ENCODE assay signal across 7 mouse cellular contexts in genomic region chr9:22054411-22055076, GRCm38 (mm10). TPM values are rescaled to one million over a fixed set of nuclear protein-coding genes. Genes with fewer than 3 reads are reported as not detected.
DNase-seq lines count a peak whose midpoint lies in the region; ATAC-seq and TF ChIP-seq lines count a peak whose summit lies in the region.

No protein-coding gene starts in this region.

- no peak overlapping the region for H3K27ac ChIP-seq in intestine, postnatal 0 days (ENCODE audit: low read depth, low read length)
- peak overlapping the region; percentile 13; the same call in 1 of the 2 replicates for H3K27ac ChIP-seq in midbrain, embryonic 10.5 days (replicated peaks)

- peak; percentile 86 for TF ChIP-seq CTCF in intestine, postnatal 0 days (IDR thresholded peaks at IDR 0.05; ENCODE audit: low read depth)

- ATAC-seq in intestine, postnatal 0 days: peak; percentile 29

- WGBS in intestine, postnatal 0 days: 3% methylated on average over 32 of the region's 32 CpGs
- 1% methylated on average over 32 of the region's 32 CpGs for WGBS in midbrain, embryonic 10.5 days

- H3K9me3 ChIP-seq in intestine, postnatal 0 days (ENCODE audit: control insufficient read depth): no peaks in the 10 kb centered on the region
- H3K9me3 ChIP-seq in midbrain, embryonic 10.5 days (replicated peaks): no peaks in the 10 kb centered on the region

- no peak overlapping the region for H3K4me3 ChIP-seq in intestine, postnatal 0 days (ENCODE audit: low read depth, low read length)
- peak overlapping the region; percentile 46 for H3K4me3 ChIP-seq in midbrain, embryonic 10.5 days

- peaks cover 27% of the 10 kb centered on the region for H3K36me3 ChIP-seq in intestine, postnatal 0 days (ENCODE audit: control insufficient read depth, insufficient read depth)
- H3K36me3 ChIP-seq in midbrain, embryonic 10.5 days: peaks cover 37% of the 10 kb centered on the region

- intact Hi-C loops in left cerebral cortex, postnatal 36 days (cut with DNase I): loop anchor here (5.0 kb wide), 2 partner anchors 47 to 92 kb away; partner anchors contain the start of gene Epor

- H3K27me3 ChIP-seq in intestine, postnatal 0 days (replicated peaks; ENCODE audit: control insufficient read depth, insufficient read depth, low read length): peaks cover 43% of the 10 kb centered on the region
- peaks cover 76% of the 10 kb centered on the region for H3K27me3 ChIP-seq in midbrain, embryonic 10.5 days (ENCODE audit: low read depth, poor library complexity, severe bottlenecking)

- 0 out of 2 replicates have a peak, but pooled peaks cover 7% of the 10 kb centered on the region for H3K4me1 ChIP-seq in intestine, postnatal 0 days (replicated peaks; ENCODE audit: control insufficient read depth, insufficient read depth, low read length)
- peaks cover 41% of the 10 kb centered on the region for H3K4me1 ChIP-seq in midbrain, embryonic 10.5 days

- H3K9ac ChIP-seq in intestine, postnatal 0 days (ENCODE audit: low read depth, low read length): no peak overlapping the region

- H3K4me2 ChIP-seq in intestine, postnatal 0 days (replicated peaks; ENCODE audit: low read depth): peak overlapping the region; percentile 35; the same call in 1 of the 2 replicates

- DNase-seq in adrenal gland, adult 8-10 months: peak; percentile 73
- peak; percentile 81 to 84 for DNase-seq in cerebellum, postnatal 36 days
- peak; percentile 77 to 86 for DNase-seq in frontal cortex, postnatal 36 days (ENCODE audit: low spot score in 2 of 2)
- peak; percentile 74 to 77 for DNase-seq in left cerebral cortex, postnatal 36 days (ENCODE audit: low spot score in 2 of 2)
- peak; percentile 83 for DNase-seq in midbrain, embryonic 10.5 days (ENCODE audit: low spot score)
- DNase-seq in spleen, adult 12 weeks (ENCODE audit: low spot score): peak; percentile 56

RNA-seq across cellular contexts. Expression of gene Elavl3, which starts 2.7 kb away (rescaled TPM):
- total RNA-seq in adrenal gland, adult 8-10 months (2022): 1 to 10 TPM; 1.8 to 4.6 (median 2.9) TPM
- polyA plus RNA-seq in intestine, postnatal 0 days (2015; fragmentation: Nextera tagmentation; extraction: Ambion mirVana): 0.78 and 0.99 TPM in 2 replicates
- 100 to 1,000 TPM; 155 to 158 TPM for total RNA-seq in left cerebral cortex, postnatal 36 days (2021)
- polyA plus RNA-seq in midbrain, embryonic 10.5 days (2016; fragmentation: Nextera tagmentation; extraction: Ambion mirVana): 16.7 and 26.8 TPM in 2 replicates

RNA-seq across cellular contexts. Expression of gene Gm49318, which starts 16.5 kb away (rescaled TPM):
- under 1 TPM in 1 of 4 experiments, not detected in 3; 0.73 TPM for total RNA-seq in adrenal gland, adult 8-10 months (2022)
- polyA plus RNA-seq in intestine, postnatal 0 days (2015; fragmentation: Nextera tagmentation; extraction: Ambion mirVana): not detected in 2 replicates
- total RNA-seq in left cerebral cortex, postnatal 36 days (2021): 1 to 10 TPM; 3.0 to 5.5 TPM
- not detected in 2 replicates for polyA plus RNA-seq in midbrain, embryonic 10.5 days (2016; fragmentation: Nextera tagmentation; extraction: Ambion mirVana)

RNA-seq across cellular contexts. Expression of gene Zfp653, which starts 16.6 kb away (rescaled TPM):
- 10 to 100 TPM in 3 of 4 experiments, 1 to 10 TPM in 1; 6.9 to 15.6 (median 12.3) TPM for total RNA-seq in adrenal gland, adult 8-10 months (2022)
- polyA plus RNA-seq in intestine, postnatal 0 days (2015; fragmentation: Nextera tagmentation; extraction: Ambion mirVana): 4.2 and 4.5 TPM in 2 replicates
- total RNA-seq in left cerebral cortex, postnatal 36 days (2021): 10 to 100 TPM; 18.7 to 22.8 TPM
- 11.7 and 12.6 TPM in 2 replicates for polyA plus RNA-seq in midbrain, embryonic 10.5 days (2016; fragmentation: Nextera tagmentation; extraction: Ambion mirVana)

RNA-seq across cellular contexts. Expression of gene Ecsit, which starts 30.7 kb away (rescaled TPM):
- 10 to 100 TPM; 41.2 to 50.4 (median 48.9) TPM for total RNA-seq in adrenal gland, adult 8-10 months (2022)
- 23.8 and 25.3 TPM in 2 replicates for polyA plus RNA-seq in intestine, postnatal 0 days (2015; fragmentation: Nextera tagmentation; extraction: Ambion mirVana)
- 10 to 100 TPM; 42.3 to 48.2 TPM for total RNA-seq in left cerebral cortex, postnatal 36 days (2021)
- polyA plus RNA-seq in midbrain, embryonic 10.5 days (2016; fragmentation: Nextera tagmentation; extraction: Ambion mirVana): 41.1 and 44.1 TPM in 2 replicates

RNA-seq across cellular contexts. Expression of gene Cnn1, which starts 44.5 kb away (rescaled TPM):
- total RNA-seq in adrenal gland, adult 8-10 months (2022): 1 to 10 TPM in 3 of 4 experiments, under 1 TPM in 1; 0.89 to 2.8 (median 1.2) TPM
- 419 and 432 TPM in 2 replicates for polyA plus RNA-seq in intestine, postnatal 0 days (2015; fragmentation: Nextera tagmentation; extraction: Ambion mirVana)
- under 1 TPM; 0.44 to 0.93 TPM for total RNA-seq in left cerebral cortex, postnatal 36 days (2021)
- 1.0 and 3.0 TPM in 2 replicates for polyA plus RNA-seq in midbrain, embryonic 10.5 days (2016; fragmentation: Nextera tagmentation; extraction: Ambion mirVana)

Comparison
In these comparisons a context has a peak if more than half of its experiments do, and no peak if none do; other contexts are left out.
1. RNA of gene Elavl3, which starts 2.7 kb away (total RNA-seq): 155 to 158 TPM in left cerebral cortex, postnatal 36 days; 1.8 to 4.6 TPM in adrenal gland, adult 8-10 months; every median in the first group is over 10 times any median in the second.
2. Peak in every context shown above with its lines, with median percentiles within 50 percentile points of each other: DNase-seq.